ENCODE assay signal across 13 mouse cellular contexts in the genomic region with DNA sequence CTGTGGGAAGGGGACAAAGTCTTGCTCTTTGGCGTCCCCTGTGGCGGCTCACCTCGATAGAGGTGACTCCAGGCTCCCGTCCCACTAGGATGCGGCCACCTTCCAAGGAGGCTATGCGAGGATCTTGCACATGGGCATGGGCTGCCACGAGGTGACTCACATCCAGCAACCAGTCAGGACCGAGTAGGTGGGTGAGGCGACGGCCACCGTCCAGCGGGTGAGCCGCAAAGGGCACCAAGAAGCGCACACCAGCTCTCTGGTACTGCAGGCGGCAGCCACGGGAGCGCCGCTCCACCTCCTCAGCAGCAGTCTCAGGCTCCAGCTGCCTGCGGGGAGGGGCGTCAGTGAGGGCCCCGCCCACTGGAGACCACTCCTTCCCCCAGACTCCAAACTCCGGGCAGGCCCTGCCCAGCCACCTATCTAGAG. TPM values are rescaled to one million over a fixed set of nuclear protein-coding genes. Genes with fewer than 3 reads are reported as not detected.
A peak's percentile ranks its signal among the peaks of the same experiment; 100 is the strongest.
DNase-seq lines count a peak whose midpoint lies in the region; ATAC-seq and TF ChIP-seq lines count a peak whose summit lies in the region.
"Had no signal": no experiment of that assay in that cellular context is flagged by ENCODE, and none has a peak within 500 bp of the region (broad histone marks: within the 10 kb centered on the region; RNA-seq: fewer than 3 reads in every experiment).

No protein-coding gene starts in this region.

- H3K36me3 ChIP-seq in hindbrain, postnatal 0 days (ENCODE audit: insufficient read depth, low read length) = peaks cover 81% of the 10 kb centered on the region
- peaks cover 97% of the 10 kb centered on the region for H3K36me3 ChIP-seq in hindbrain, embryonic 13.5 days
- peaks cover 74% of the 10 kb centered on the region for H3K36me3 ChIP-seq in forebrain, embryonic 16.5 days (ENCODE audit: control insufficient read depth, insufficient read depth)
- H3K36me3 ChIP-seq: G1E had no signal

- ATAC-seq in hindbrain, postnatal 0 days = no peak
- no peak for ATAC-seq in hindbrain, embryonic 13.5 days (ENCODE audit: low FRiP score)
- ATAC-seq in forebrain, embryonic 16.5 days = peak; percentile 20; the same call in 1 of the 2 replicates
- ATAC-seq in erythroid progenitor cell, adult 5-6 weeks (replicated peaks; ENCODE audit: low FRiP score, poor library complexity, severe bottlenecking) = no peak

- H3K4me1 ChIP-seq in hindbrain, postnatal 0 days (ENCODE audit: insufficient read depth, low read length) = no peaks in the 10 kb centered on the region
- H3K4me1 ChIP-seq in hindbrain, embryonic 13.5 days (replicated peaks) = no peaks in the 10 kb centered on the region
- H3K4me1 ChIP-seq in forebrain, embryonic 16.5 days (replicated peaks; ENCODE audit: control insufficient read depth, insufficient read depth, low read length) = 0 out of 2 replicates have a peak, but pooled peaks cover 3% of the 10 kb centered on the region
- H3K4me1 ChIP-seq: limb, embryonic 12.5 days had no signal

- peak; percentile 30 for TF ChIP-seq CTCF in hindbrain, postnatal 0 days (IDR thresholded peaks at IDR 0.05; ENCODE audit: low read depth)

- H3K4me2 ChIP-seq in hindbrain, postnatal 0 days (ENCODE audit: low read depth, low read length) = no peak overlapping the region
- H3K4me2 ChIP-seq in hindbrain, embryonic 13.5 days = no peak overlapping the region
- H3K4me2 ChIP-seq in forebrain, embryonic 16.5 days (ENCODE audit: low read length) = no peak overlapping the region
- H3K4me2 ChIP-seq: limb, embryonic 12.5 days had no signal

- no peak overlapping the region for H3K4me3 ChIP-seq in hindbrain, postnatal 0 days (ENCODE audit: low read length)
- no peak overlapping the region for H3K4me3 ChIP-seq in hindbrain, embryonic 13.5 days
- H3K4me3 ChIP-seq in forebrain, embryonic 16.5 days (replicated peaks; ENCODE audit: low read length) = no peak overlapping the region
- H3K4me3 ChIP-seq: limb, embryonic 12.5 days had no signal

- no peak overlapping the region for H3K9ac ChIP-seq in hindbrain, postnatal 0 days (replicated peaks; ENCODE audit: low read length)
- H3K9ac ChIP-seq in hindbrain, embryonic 13.5 days = no peak overlapping the region
- no peak overlapping the region for H3K9ac ChIP-seq in forebrain, embryonic 16.5 days (replicated peaks; ENCODE audit: low read depth, low read length)
- H3K9ac ChIP-seq: limb, embryonic 12.5 days had no signal

- H3K9me3 ChIP-seq in hindbrain, postnatal 0 days (ENCODE audit: low read length) = no peaks in the 10 kb centered on the region
- no peaks in the 10 kb centered on the region for H3K9me3 ChIP-seq in hindbrain, embryonic 13.5 days
- H3K9me3 ChIP-seq in forebrain, embryonic 16.5 days (ENCODE audit: control insufficient read depth, low read length) = no peaks in the 10 kb centered on the region
- H3K9me3 ChIP-seq: G1E; limb, embryonic 12.5 days had no signal

- no peaks in the 10 kb centered on the region for H3K27me3 ChIP-seq in hindbrain, postnatal 0 days (ENCODE audit: insufficient read depth, low read length)
- H3K27me3 ChIP-seq in hindbrain, embryonic 13.5 days = no peaks in the 10 kb centered on the region
- no peaks in the 10 kb centered on the region for H3K27me3 ChIP-seq in forebrain, embryonic 16.5 days (replicated peaks; ENCODE audit: control insufficient read depth, insufficient read depth, low read length)
- H3K27me3 ChIP-seq: limb, embryonic 12.5 days had no signal

- H3K27ac ChIP-seq in hindbrain, postnatal 0 days = no peak overlapping the region
- H3K27ac ChIP-seq in hindbrain, embryonic 13.5 days = no peak overlapping the region
- no peak overlapping the region for H3K27ac ChIP-seq in forebrain, embryonic 16.5 days (ENCODE audit: low read length)
- H3K27ac ChIP-seq: limb, embryonic 12.5 days had no signal

- no peak for DNase-seq in hindbrain, postnatal 0 days (ENCODE audit: low spot score)
- peak; percentile 21 for DNase-seq in retina, postnatal 1 day
- DNase-seq in retina, embryonic 14.5 days (ENCODE audit: low spot score) = no peak
- DNase-seq in adrenal gland, adult 8-10 months = no peak
- DNase-seq: adrenal gland, postnatal 25 days; gastrocnemius, postnatal 36 days; spleen, adult 18-20 months; thymus, postnatal 36 days had no signal

- 51% methylated on average over 22 of the region's 22 CpGs for WGBS in hindbrain, postnatal 0 days
- 55% methylated on average over 22 of the region's 22 CpGs for WGBS in hindbrain, embryonic 13.5 days
- 46% methylated on average over 21 of the region's 22 CpGs for WGBS in forebrain, embryonic 16.5 days

RNA-seq across cellular contexts. Expression of gene Tmem132a, which starts 9.7 kb away (rescaled TPM):
- total RNA-seq in hindbrain, postnatal 0 days (2014; rRNA removed) = 358 and 359 TPM in 2 replicates
- polyA plus RNA-seq in hindbrain, postnatal 0 days (2015; fragmentation: Nextera tagmentation; extraction: Ambion mirVana) = 131 and 141 TPM in 2 replicates
- polyA plus RNA-seq in hindbrain, embryonic 13.5 days (2015; fragmentation: Nextera tagmentation; extraction: Ambion mirVana) = 174 and 180 TPM in 2 replicates
- 176 and 195 TPM in 2 replicates for polyA plus RNA-seq in forebrain, embryonic 16.5 days (2015; fragmentation: Nextera tagmentation; extraction: Ambion mirVana)
- 10 to 100 TPM; 39.0 to 47.6 (median 39.9) TPM for total RNA-seq in adrenal gland, adult 8-10 months (2022)
- total RNA-seq in erythroid progenitor cell, adult 5-6 weeks (2015; ENCODE audit: low replicate concordance) = not detected in 2 replicates
- not detected in 2 replicates for total RNA-seq in erythroid progenitor cell, adult 5-6 weeks (2017; ENCODE audit: low replicate concordance)

RNA-seq across cellular contexts. Expression of gene Slc15a3, which starts 20.6 kb away (rescaled TPM):
- 1.5 and 1.9 TPM in 2 replicates for total RNA-seq in hindbrain, postnatal 0 days (2014; rRNA removed)
- 0.21 and 0.78 TPM in 2 replicates for polyA plus RNA-seq in hindbrain, postnatal 0 days (2015; fragmentation: Nextera tagmentation; extraction: Ambion mirVana)
- polyA plus RNA-seq in hindbrain, embryonic 13.5 days (2015; fragmentation: Nextera tagmentation; extraction: Ambion mirVana) = 0.25 and 0.36 TPM in 2 replicates
- polyA plus RNA-seq in forebrain, embryonic 16.5 days (2015; fragmentation: Nextera tagmentation; extraction: Ambion mirVana) = 0.25 and 0.57 TPM in 2 replicates
- 1 to 10 TPM; 3.7 to 8.4 (median 5.1) TPM for total RNA-seq in adrenal gland, adult 8-10 months (2022)
- total RNA-seq in erythroid progenitor cell, adult 5-6 weeks (2015; ENCODE audit: low replicate concordance) = 1.8 and 3.8 TPM in 2 replicates
- total RNA-seq in erythroid progenitor cell, adult 5-6 weeks (2017; ENCODE audit: low replicate concordance) = 2.4 TPM in 1 of 2 replicates, not detected in the other

RNA-seq across cellular contexts. Expression of gene Tmem109, which starts 21.7 kb away (rescaled TPM):
- 25.3 and 27.9 TPM in 2 replicates for total RNA-seq in hindbrain, postnatal 0 days (2014; rRNA removed)
- 35.1 and 37.4 TPM in 2 replicates for polyA plus RNA-seq in hindbrain, postnatal 0 days (2015; fragmentation: Nextera tagmentation; extraction: Ambion mirVana)
- 34.2 and 34.3 TPM in 2 replicates for polyA plus RNA-seq in hindbrain, embryonic 13.5 days (2015; fragmentation: Nextera tagmentation; extraction: Ambion mirVana)
- polyA plus RNA-seq in forebrain, embryonic 16.5 days (2015; fragmentation: Nextera tagmentation; extraction: Ambion mirVana) = 43.7 and 46.1 TPM in 2 replicates
- total RNA-seq in adrenal gland, adult 8-10 months (2022) = 100 to 1,000 TPM; 132 to 209 (median 153) TPM
- 4.7 and 9.6 TPM in 2 replicates for total RNA-seq in erythroid progenitor cell, adult 5-6 weeks (2015; ENCODE audit: low replicate concordance)
- 4.4 and 14.0 TPM in 2 replicates for total RNA-seq in erythroid progenitor cell, adult 5-6 weeks (2017; ENCODE audit: low replicate concordance)

RNA-seq across cellular contexts. Expression of gene Cd6, which starts 30.2 kb away (rescaled TPM):
- not detected in 2 replicates for total RNA-seq in hindbrain, postnatal 0 days (2014; rRNA removed)
- polyA plus RNA-seq in hindbrain, postnatal 0 days (2015; fragmentation: Nextera tagmentation; extraction: Ambion mirVana) = 0.08 TPM in 1 of 2 replicates, not detected in the other
- polyA plus RNA-seq in hindbrain, embryonic 13.5 days (2015; fragmentation: Nextera tagmentation; extraction: Ambion mirVana) = not detected in 2 replicates
- not detected in 2 replicates for polyA plus RNA-seq in forebrain, embryonic 16.5 days (2015; fragmentation: Nextera tagmentation; extraction: Ambion mirVana)
- total RNA-seq in adrenal gland, adult 8-10 months (2022) = under 1 TPM in 2 of 4 experiments, not detected in 2; 0.18 to 0.30 TPM
- 1.8 and 2.9 TPM in 2 replicates for total RNA-seq in erythroid progenitor cell, adult 5-6 weeks (2015; ENCODE audit: low replicate concordance)
- 1.3 and 2.3 TPM in 2 replicates for total RNA-seq in erythroid progenitor cell, adult 5-6 weeks (2017; ENCODE audit: low replicate concordance)
- total RNA-seq: adrenal gland, postnatal 25 days had no signal
- polyA plus RNA-seq: G1E; limb, embryonic 12.5 days had no signal

RNA-seq across cellular contexts. Expression of gene Prpf19, which starts 34.9 kb away (rescaled TPM):
- 351 and 368 TPM in 2 replicates for total RNA-seq in hindbrain, postnatal 0 days (2014; rRNA removed)
- polyA plus RNA-seq in hindbrain, postnatal 0 days (2015; fragmentation: Nextera tagmentation; extraction: Ambion mirVana) = 37.5 and 40.3 TPM in 2 replicates
- 40.2 and 42.9 TPM in 2 replicates for polyA plus RNA-seq in hindbrain, embryonic 13.5 days (2015; fragmentation: Nextera tagmentation; extraction: Ambion mirVana)
- polyA plus RNA-seq in forebrain, embryonic 16.5 days (2015; fragmentation: Nextera tagmentation; extraction: Ambion mirVana) = 42.8 and 43.3 TPM in 2 replicates
- 100 to 1,000 TPM; 202 to 232 (median 221) TPM for total RNA-seq in adrenal gland, adult 8-10 months (2022)
- total RNA-seq in erythroid progenitor cell, adult 5-6 weeks (2015; ENCODE audit: low replicate concordance) = 18.4 and 19.5 TPM in 2 replicates
- total RNA-seq in erythroid progenitor cell, adult 5-6 weeks (2017; ENCODE audit: low replicate concordance) = 17.7 and 21.6 TPM in 2 replicates

Comparison
In these comparisons a context has a peak if more than half of its experiments do, and no peak if none do; other contexts are left out.
1. RNA of gene Tmem132a, which starts 9.7 kb away (total RNA-seq): 358 to 359 TPM in hindbrain, postnatal 0 days and 39.0 to 47.6 TPM in adrenal gland, adult 8-10 months; not detected in erythroid progenitor cell, adult 5-6 weeks; every median in the first group is over 10 times any median in the second.